Mouse (Mus musculus): ENCODE measurements around the gene Nrip2.
"Not testable (repeated sequence)": the region's sequence is repeated elsewhere in the genome, so short reads cannot be mapped to it uniquely, and the experiment has no call there.

Gene Nrip2

GRCm38 (mm10) chr6:128398996-128399395, at the start of gene Nrip2:
Gene Nrip2, plus strand, starts transcription at chr6:128399296.
- DNase-seq (ENCODE audit: low read depth), result no peak

- DNase-seq (ENCODE audit: low read depth), result no peak
These were observed 49.4 kb upstream of the Nrip2 start for GRCm38 (mm10) chr6:128349711-128350110.

- DNase-seq (ENCODE audit: low read depth), result no peak
These were observed 45.0 kb upstream of the Nrip2 start for GRCm38 (mm10) chr6:128354140-128354539.

- DNase-seq (ENCODE audit: low read depth), result no peak
These were observed 43.9 kb upstream of the Nrip2 start for GRCm38 (mm10) chr6:128355201-128355681.

- peak; percentile 88 for DNase-seq (ENCODE audit: low read depth)
These were observed 43.2 kb upstream of the Nrip2 start, which contains the start of gene Tulp3 for GRCm38 (mm10) chr6:128355726-128356416. Gene Tulp3, minus strand, starts transcription at chr6:128355851.

GRCm38 (mm10) chr6:128358999-128359398, 40.1 kb upstream of the Nrip2 start:
- peak; percentile 82 for DNase-seq (ENCODE audit: low read depth)

- no peak for DNase-seq (ENCODE audit: low read depth)
These were observed 37.2 kb upstream of the Nrip2 start for GRCm38 (mm10) chr6:128361901-128362300.

GRCm38 (mm10) chr6:128362381-128363006, 36.6 kb upstream of the Nrip2 start, which contains the start of the genes Rhno1 and Foxm1:
Gene Rhno1, minus strand, starts transcription at chr6:128362911.
Gene Foxm1, plus strand, starts transcription at chr6:128362967.
- DNase-seq (ENCODE audit: low read depth), result peak; percentile 89

- no peak for DNase-seq (ENCODE audit: low read depth)
These were observed 35.9 kb upstream of the Nrip2 start for GRCm38 (mm10) chr6:128363007-128363825.

GRCm38 (mm10) chr6:128364721-128365120, 34.4 kb upstream of the Nrip2 start:
- no peak for DNase-seq (ENCODE audit: low read depth)

GRCm38 (mm10) chr6:128366466-128366865, 32.6 kb upstream of the Nrip2 start:
- DNase-seq (ENCODE audit: low read depth), result no peak

GRCm38 (mm10) chr6:128370040-128370439, 29.1 kb upstream of the Nrip2 start:
- DNase-seq (ENCODE audit: low read depth), result no peak

- no peak for DNase-seq (ENCODE audit: low read depth)
These were observed 23.9 kb upstream of the Nrip2 start, which contains the start of the genes Tex52 and Gm44596 for GRCm38 (mm10) chr6:128375192-128375591. Gene Tex52, plus strand, starts transcription at chr6:128375456. Gene Gm44596, plus strand, starts transcription at chr6:128375503.

- DNase-seq (ENCODE audit: low read depth), result no peak
These were observed 22.6 kb upstream of the Nrip2 start for GRCm38 (mm10) chr6:128376371-128377085.

- DNase-seq (ENCODE audit: low read depth), result no peak
These were observed 19.5 kb upstream of the Nrip2 start for GRCm38 (mm10) chr6:128379636-128380035.

- DNase-seq (ENCODE audit: low read depth), result not testable (repeated sequence)
These were observed 18.4 kb upstream of the Nrip2 start for GRCm38 (mm10) chr6:128380594-128381167.

GRCm38 (mm10) chr6:128381254-128381653, 17.8 kb upstream of the Nrip2 start:
- DNase-seq (ENCODE audit: low read depth), result no peak

GRCm38 (mm10) chr6:128383752-128384151, 15.3 kb upstream of the Nrip2 start:
- no peak for DNase-seq (ENCODE audit: low read depth)

- DNase-seq (ENCODE audit: low read depth), result no peak
These were observed 14.1 kb upstream of the Nrip2 start for GRCm38 (mm10) chr6:128385026-128385425.

GRCm38 (mm10) chr6:128389185-128389584, 9.9 kb upstream of the Nrip2 start:
- DNase-seq (ENCODE audit: low read depth), result no peak

- DNase-seq (ENCODE audit: low read depth), result no peak
These were observed 8.4 kb upstream of the Nrip2 start for GRCm38 (mm10) chr6:128390683-128391082.
